Mouse (Mus musculus) ES-E14 (cell line): Measurements from ENCODE around the gene Ufd1. TPM values are rescaled to one million over a fixed set of nuclear protein-coding genes. Genes with fewer than 3 reads are reported as not detected.

Experiments
- DNase-seq: peaks from one replicate; pipeline ENCODE4 v3.0.0-alpha.2; 2013; ENCODE audit warnings: low read depth, low spot score
- H3K27ac ChIP-seq: 2 replicates; pipeline ENCODE4 v1.5.1; 2012; ENCODE audit warnings: low read depth, mild to moderate bottlenecking, low read length, moderate library complexity, mixed read lengths; ENCODE audit not compliant: poor library complexity, insufficient read depth, severe bottlenecking
- H3K36me3 ChIP-seq: 2 replicates; pipeline ENCODE4 v1.6.1; 2012; ENCODE audit warnings: mild to moderate bottlenecking, low read length, moderate library complexity, mixed read lengths; ENCODE audit not compliant: control insufficient read depth, poor library complexity, insufficient read depth, severe bottlenecking
- H3K4me1 ChIP-seq, 2 experiments: fragments of 150-350 bp in 1 of 2; sonication (generic) in 1 of 2; 2 replicates each; pipeline ENCODE4 v1.6.1; 2012; ENCODE audit warnings: low read length in 2 of 2, mild to moderate bottlenecking in 1 of 2, mixed read lengths in 1 of 2; ENCODE audit not compliant: control insufficient read depth in 2 of 2, insufficient read depth in 2 of 2, poor library complexity in 1 of 2
- H3K4me3 ChIP-seq, 2 experiments: fragments of 150-350 bp in 1 of 2; sonication (generic) in 1 of 2; 2 replicates each; pipeline ENCODE4 v1.5.1; 2012; ENCODE audit warnings: low read length in 2 of 2, low read depth in 1 of 2, mild to moderate bottlenecking in 1 of 2, mixed read lengths in 1 of 2; ENCODE audit not compliant: insufficient read depth in 1 of 2, poor library complexity in 1 of 2, severe bottlenecking in 1 of 2
- H3K9ac ChIP-seq: 2 replicates; pipeline ENCODE4 v1.6.1; 2012; ENCODE audit warnings: low read depth, mild to moderate bottlenecking, low read length, mixed read lengths; ENCODE audit not compliant: poor library complexity, insufficient read depth, severe bottlenecking
- H3K9me3 ChIP-seq: fragments of 150-350 bp; sonication (generic); 2 replicates; pipeline ENCODE4 v1.6.1; 2012; ENCODE audit warnings: low read depth, mild to moderate bottlenecking, low read length; ENCODE audit not compliant: control insufficient read depth, insufficient read depth
- CHD2 ChIP-seq: IDR thresholded peaks from 2 replicates; pipeline ENCODE4 v1.6.1; 2014; ENCODE audit warnings: mild to moderate bottlenecking, low read depth, low read length, inconsistent platforms
- HCFC1 ChIP-seq: IDR thresholded peaks from 2 replicates; pipeline ENCODE4 v1.6.1; 2012; ENCODE audit warnings: low read length, inconsistent platforms, borderline replicate concordance; ENCODE audit not compliant: insufficient read depth
- MAFK ChIP-seq: IDR thresholded peaks from 2 replicates; pipeline ENCODE4 v1.6.1; 2014; ENCODE audit warnings: mild to moderate bottlenecking, low read depth, low read length, inconsistent platforms; ENCODE audit not compliant: insufficient read depth
- ZC3H11A ChIP-seq: IDR thresholded peaks from 2 replicates; pipeline ENCODE4 v1.6.1; 2012; ENCODE audit warnings: low read depth, mild to moderate bottlenecking, inconsistent platforms, low read length, borderline replicate concordance
- ZNF384 ChIP-seq: IDR thresholded peaks from 2 replicates; pipeline ENCODE4 v1.6.1; 2012; ENCODE audit warnings: low read depth, low read length, inconsistent platforms
- in situ Hi-C, 2 experiments: fragments of 600-800 bp; cut with MboI; formaldehyde crosslinking; loops; one replicate each; pipeline ENCODE4 v1.15.1; 2025; ENCODE audit warnings: low sequenced_read_pairs in 2 of 2, inconsistent platforms in 1 of 2; ENCODE audit not compliant: unreplicated experiment in 2 of 2
- total RNA-seq: library from RNA; depleted of rRNA; stranded (reverse); fragments of 300-350 nt; gene quantifications from 2 replicates; pipeline ENCODE4 v1.2.3, GENCODE M21; 2012; rRNA removed

The Ufd1 gene
- total RNA-seq, 1 experiment, result 49.0 TPM

DNA sequence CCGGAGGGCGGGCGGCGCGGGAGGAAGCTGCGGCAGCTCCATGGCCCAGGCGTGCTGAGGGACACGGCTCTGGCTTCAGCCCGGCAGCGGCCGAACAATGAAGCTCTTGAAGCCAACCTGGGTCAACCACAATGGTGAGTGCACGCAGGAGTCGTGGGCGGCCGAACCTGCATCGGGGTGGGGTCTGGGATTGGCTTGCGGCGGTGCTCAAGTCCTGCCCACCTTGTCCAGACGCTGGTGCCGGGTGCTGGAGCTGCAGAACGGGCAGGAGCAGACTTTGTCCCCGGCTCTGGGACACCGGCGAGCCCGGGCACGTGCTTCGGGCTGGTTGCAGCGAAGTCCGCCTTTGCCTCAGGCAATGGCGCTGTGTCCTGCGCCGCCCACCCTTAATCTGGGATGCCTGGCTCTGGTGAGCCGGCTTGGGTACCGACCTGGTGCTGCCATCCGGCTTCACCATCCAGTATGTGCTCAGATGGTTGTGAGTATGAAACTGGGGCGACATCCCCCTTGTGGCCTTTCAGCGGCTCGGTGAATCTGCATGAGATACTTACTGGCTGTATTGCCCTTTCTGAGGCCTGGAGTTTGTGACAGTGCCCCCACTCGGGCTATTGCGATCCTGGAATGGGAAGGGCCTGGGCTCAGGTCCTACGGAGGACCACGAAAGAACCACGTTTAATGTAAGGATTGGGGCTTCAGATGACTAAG lies 66.0 kb downstream of the Ufd1 start:
- Histone ChIP-seq H3K9ac (peak overlapping the region; percentile 99), H3K36me3 (peaks cover 9% of the 10 kb centered on the region), H3K27ac (peak overlapping the region; percentile 94), H3K9me3 (no peaks in the 10 kb centered on the region), H3K4me1 (no peaks in the 10 kb centered on the region; a peak in 1 of 4 replicates), H3K4me3 (peak overlapping the region; percentile 82 to 93)
- in situ Hi-C loops, result no loop called here
- TF ChIP-seq HCFC1 (0 out of 2 replicates have a peak, but pooled peaks have one; percentile 41), ZNF384 (no peak), CHD2 (no peak), ZC3H11A (no peak)
- DNase-seq, result peak; percentile 44

GRCm38 (mm10) chr16:18878091-18878720 lies 66.6 kb downstream of the Ufd1 start:
- TF ChIP-seq HCFC1 (no peak; the same call in 1 of the 2 replicates), CHD2 (no peak), ZC3H11A (no peak), ZNF384 (peak; percentile 92), MAFK (no peak)
- in situ Hi-C loops, result no loop called here
- Histone ChIP-seq H3K4me3 (peak overlapping the region; percentile 82 to 93), H3K9me3 (no peaks in the 10 kb centered on the region), H3K36me3 (peaks cover 6% of the 10 kb centered on the region), H3K4me1 (no peaks in the 10 kb centered on the region; a peak in 1 of 4 replicates), H3K27ac (peak overlapping the region; percentile 94), H3K9ac (peak overlapping the region; percentile 99)
- DNase-seq, result no peak

DNA sequence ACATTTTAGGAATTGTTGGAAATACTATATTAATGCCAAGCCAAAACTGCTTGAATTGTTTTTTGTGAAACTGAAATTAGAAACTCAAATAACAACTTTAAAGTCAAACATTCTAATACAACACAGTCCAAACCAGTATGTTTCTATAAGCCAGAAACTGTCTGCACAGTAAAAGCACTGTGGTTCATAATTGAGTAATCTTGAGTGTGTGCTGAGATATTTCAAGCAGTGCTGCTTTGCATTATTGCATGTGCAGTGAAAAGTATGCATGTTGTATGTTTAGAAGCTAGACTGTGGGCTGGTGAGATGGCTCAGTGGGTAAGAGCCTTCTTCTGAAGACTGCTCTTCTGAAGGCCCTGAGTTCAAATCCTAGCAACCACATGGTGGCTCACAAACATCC lies 72.5 kb downstream of the Ufd1 start:
- Histone ChIP-seq H3K27ac (no peak overlapping the region), H3K4me1 (no peaks in the 10 kb centered on the region), H3K4me3 (no peak overlapping the region), H3K9ac (no peak overlapping the region), H3K36me3 (no peaks in the 10 kb centered on the region; the same call in 1 of the 2 replicates), H3K9me3 (no peaks in the 10 kb centered on the region)
- DNase-seq, result no peak
- TF ChIP-seq MAFK (no peak), CHD2 (no peak), ZC3H11A (no peak), HCFC1 (no peak), ZNF384 (no peak)
- in situ Hi-C loops, result no loop called here

Other genes starting within 250 kb of the Ufd1 start
- gene Tbx1, start 221.1 kb upstream of the Ufd1 start, total RNA-seq, result 0.11 and 0.27 TPM in 2 replicates
- 0.11 TPM in 1 of 2 replicates, not detected in the other for gene Gp1bb, start 189.4 kb upstream of the Ufd1 start, total RNA-seq
- gene Gm49601, start 185.4 kb upstream of the Ufd1 start, total RNA-seq, result 0.85 and 1.7 TPM in 2 replicates
- 0.74 and 3.0 TPM in 2 replicates for gene Sept5, start 181.8 kb upstream of the Ufd1 start, total RNA-seq
- 2.5 and 9.1 TPM in 2 replicates for gene Cldn5, start 34.9 kb upstream of the Ufd1 start, total RNA-seq
- gene Cdc45, start 208 bp downstream of the Ufd1 start, total RNA-seq, result 52.5 and 53.5 TPM in 2 replicates
- gene 2510002D24Rik, start 24.8 kb downstream of the Ufd1 start, total RNA-seq, result 10.5 and 14.6 TPM in 2 replicates
- 1.4 TPM in 1 of 2 replicates, not detected in the other for gene Gm28539, start 24.8 kb downstream of the Ufd1 start, total RNA-seq
- 58.5 and 73.9 TPM in 2 replicates for gene Mrpl40, start 65.1 kb downstream of the Ufd1 start, total RNA-seq
- 58.2 and 67.3 TPM in 2 replicates for gene Hira, start 65.3 kb downstream of the Ufd1 start, total RNA-seq